Comparison of ENCODE assay signal across 26 mouse cellular contexts in the genomic region with DNA sequence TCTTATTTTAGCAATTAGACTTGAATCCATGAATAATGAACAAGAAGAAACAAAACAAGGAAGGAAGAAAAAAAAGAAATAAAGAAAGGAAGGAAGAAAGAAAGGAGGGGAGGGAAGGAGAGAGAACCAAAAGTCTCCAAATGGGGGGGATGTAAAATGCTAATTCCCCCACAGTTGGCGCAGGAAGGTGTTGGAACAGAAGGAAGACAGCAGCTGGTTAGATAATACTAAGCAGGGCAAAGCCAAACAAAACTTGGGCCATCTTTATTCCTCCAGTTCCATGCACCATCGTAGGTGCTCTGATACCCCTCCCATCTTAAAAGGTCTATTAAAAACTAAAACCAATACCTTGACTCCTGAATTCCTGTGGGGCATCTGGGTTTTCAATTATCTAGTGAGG.
A peak's percentile ranks its signal among the peaks of the same experiment; 100 is the strongest.
DNase-seq lines count a peak whose midpoint lies in the region; ATAC-seq lines count a peak whose summit lies in the region.
"Had no signal": no experiment of that assay in that cellular context is flagged by ENCODE, and none has a peak within 500 bp of the region (broad histone marks: within the 10 kb centered on the region; RNA-seq: fewer than 3 reads in every experiment).

No protein-coding gene starts in this region.

- DNase-seq in frontal cortex, postnatal 10 days (ENCODE audit: low spot score in 2 of 2): no peak
- DNase-seq in layer of hippocampus, adult 9-11 months: peak; percentile 45
- DNase-seq in layer of hippocampus, postnatal 25 days (ENCODE audit: extremely low spot score in 1 of 2, low spot score in 1 of 2): no peak
- peak; percentile 75 for DNase-seq in brain, adult 2 months (ENCODE audit: low read depth, low spot score)
- DNase-seq: adrenal gland, adult 2 months; adrenal gland, postnatal 36 days; cerebellum, adult 8-10 months; cerebellum, postnatal 25 days; gastrocnemius, postnatal 14 days; kidney, postnatal 10 days; liver; lung, embryonic 14.5 days; lung, postnatal 14 days; midbrain, embryonic 14.5 days; right cerebral cortex, postnatal 14 days; thymus, postnatal 14 days had no signal

- no peaks in the 10 kb centered on the region for H3K9me3 ChIP-seq in forebrain, embryonic 16.5 days (ENCODE audit: control insufficient read depth, low read length)
- 0 out of 2 replicates have a peak, but pooled peaks cover 5% of the 10 kb centered on the region for H3K9me3 ChIP-seq in hindbrain, embryonic 12.5 days (replicated peaks)
- H3K9me3 ChIP-seq: embryonic facial prominence, embryonic 10.5 days; embryonic facial prominence, embryonic 15.5 days; heart, embryonic 15.5 days; stomach, embryonic 15.5 days had no signal

- no peaks in the 10 kb centered on the region for H3K36me3 ChIP-seq in forebrain, embryonic 16.5 days (ENCODE audit: control insufficient read depth, insufficient read depth)
- peaks cover 10% of the 10 kb centered on the region for H3K36me3 ChIP-seq in hindbrain, embryonic 12.5 days
- H3K36me3 ChIP-seq: embryonic facial prominence, embryonic 10.5 days; embryonic facial prominence, embryonic 15.5 days; heart, embryonic 15.5 days; stomach, embryonic 15.5 days had no signal

- no peaks in the 10 kb centered on the region for H3K4me1 ChIP-seq in forebrain, embryonic 16.5 days (replicated peaks; ENCODE audit: control insufficient read depth, insufficient read depth, low read length)
- no peaks in the 10 kb centered on the region for H3K4me1 ChIP-seq in hindbrain, embryonic 12.5 days
- H3K4me1 ChIP-seq: embryonic facial prominence, embryonic 10.5 days; embryonic facial prominence, embryonic 15.5 days; heart, embryonic 15.5 days; stomach, embryonic 15.5 days had no signal

- peak; percentile 70 for ATAC-seq in frontal cortex, adult (ENCODE audit: low TSS enrichment)
- ATAC-seq in forebrain, embryonic 16.5 days: peak; percentile 80
- ATAC-seq in hindbrain, embryonic 12.5 days (ENCODE audit: low FRiP score): no peak
- ATAC-seq: hindbrain, postnatal 0 days; intestine, postnatal 0 days had no signal

- no peak overlapping the region for H3K4me3 ChIP-seq in forebrain, embryonic 16.5 days (replicated peaks; ENCODE audit: low read length)
- no peak overlapping the region for H3K4me3 ChIP-seq in hindbrain, embryonic 12.5 days
- H3K4me3 ChIP-seq: embryonic facial prominence, embryonic 10.5 days; embryonic facial prominence, embryonic 15.5 days; heart, embryonic 15.5 days; stomach, embryonic 15.5 days had no signal

- no peak overlapping the region for H3K27ac ChIP-seq in forebrain, embryonic 16.5 days (ENCODE audit: low read length)
- H3K27ac ChIP-seq in hindbrain, embryonic 12.5 days: no peak overlapping the region
- H3K27ac ChIP-seq: embryonic facial prominence, embryonic 10.5 days; embryonic facial prominence, embryonic 15.5 days; heart, embryonic 15.5 days; hindbrain, postnatal 0 days; liver, embryonic 14.5 days; stomach, embryonic 15.5 days had no signal

- no peak overlapping the region for H3K4me2 ChIP-seq in forebrain, embryonic 16.5 days (ENCODE audit: low read length)
- no peak overlapping the region for H3K4me2 ChIP-seq in hindbrain, embryonic 12.5 days (replicated peaks)
- H3K4me2 ChIP-seq: embryonic facial prominence, embryonic 15.5 days; heart, embryonic 15.5 days; lung, embryonic 14.5 days; stomach, embryonic 15.5 days had no signal

- H3K9ac ChIP-seq in forebrain, embryonic 16.5 days (replicated peaks; ENCODE audit: low read depth, low read length): no peak overlapping the region
- H3K9ac ChIP-seq in hindbrain, embryonic 12.5 days: no peak overlapping the region
- H3K9ac ChIP-seq: embryonic facial prominence, embryonic 15.5 days; heart, embryonic 15.5 days; liver, embryonic 14.5 days; lung, embryonic 14.5 days; stomach, embryonic 15.5 days had no signal

- no peaks in the 10 kb centered on the region for H3K27me3 ChIP-seq in forebrain, embryonic 16.5 days (replicated peaks; ENCODE audit: control insufficient read depth, insufficient read depth, low read length)
- no peaks in the 10 kb centered on the region for H3K27me3 ChIP-seq in hindbrain, embryonic 12.5 days
- H3K27me3 ChIP-seq: embryonic facial prominence, embryonic 15.5 days; heart, embryonic 15.5 days; stomach, embryonic 15.5 days had no signal

- WGBS in forebrain, embryonic 16.5 days: 66% methylated on average over 2 of the region's 2 CpGs
- 86% methylated on average over 2 of the region's 2 CpGs for WGBS in hindbrain, embryonic 12.5 days

Comparison
In these comparisons a context has a peak if more than half of its experiments do, and no peak if none do; other contexts are left out.
1. DNase-seq: peak in layer of hippocampus, adult 9-11 months (single experiment) and brain, adult 2 months (single experiment); none in frontal cortex, postnatal 10 days (0 of 2) and layer of hippocampus, postnatal 25 days (0 of 2).